In the genomic region with DNA sequence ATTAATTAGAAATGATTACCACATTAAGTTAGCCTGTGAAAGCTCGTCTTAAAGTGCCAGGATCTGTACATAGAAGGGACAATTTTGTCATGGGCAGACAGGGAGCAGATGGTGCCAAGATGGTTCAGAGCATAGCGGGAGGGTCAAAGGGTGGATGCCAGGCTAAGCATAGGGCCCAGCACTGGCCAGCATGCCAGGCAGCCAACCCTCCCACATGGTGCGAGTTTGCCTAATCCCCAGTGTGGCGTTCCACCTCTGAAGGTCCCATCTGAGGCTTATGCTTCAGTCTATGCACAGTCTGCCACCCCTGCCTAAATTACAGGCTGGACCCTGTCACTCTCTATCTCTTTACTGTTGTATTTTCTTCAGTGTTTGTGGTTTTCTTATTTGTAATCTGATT, we compare ENCODE assay signal across 38 mouse cellular contexts. TPM values are rescaled to one million over a fixed set of nuclear protein-coding genes. Genes with fewer than 3 reads are reported as not detected.
DNase-seq lines count a peak whose midpoint lies in the region; ATAC-seq and TF ChIP-seq lines count a peak whose summit lies in the region.
"Had no signal": no experiment of that assay in that cellular context is flagged by ENCODE, and none has a peak within 500 bp of the region (broad histone marks: within the 10 kb centered on the region; RNA-seq: fewer than 3 reads in every experiment).

No protein-coding gene starts in this region.

- no peaks in the 10 kb centered on the region for H3K27me3 ChIP-seq in forebrain, embryonic 13.5 days
- no peaks in the 10 kb centered on the region for H3K27me3 ChIP-seq in forebrain, postnatal 0 days (ENCODE audit: insufficient read depth, low read length)
- no peaks in the 10 kb centered on the region for H3K27me3 ChIP-seq in hindbrain, embryonic 13.5 days
- H3K27me3 ChIP-seq in hindbrain, embryonic 10.5 days (ENCODE audit: insufficient read depth, poor library complexity, severe bottlenecking), result no peaks in the 10 kb centered on the region
- H3K27me3 ChIP-seq in testis, adult 2 months (ENCODE audit: control insufficient read depth, insufficient read depth, low read length), result no peaks in the 10 kb centered on the region
- H3K27me3 ChIP-seq: embryonic facial prominence, embryonic 13.5 days; heart, embryonic 13.5 days; intestine, embryonic 15.5 days; liver, embryonic 12.5 days; neural tube, embryonic 13.5 days; Patski; stomach, embryonic 15.5 days had no signal

- no peak for TF ChIP-seq CTCF in forebrain, postnatal 0 days (IDR thresholded peaks at IDR 0.05; ENCODE audit: low read depth)
- TF ChIP-seq CTCF in testis, adult 2 months (IDR thresholded peaks at IDR 0.05; ENCODE audit: control insufficient read depth, insufficient read depth, insufficient replicate concordance, low read depth, low read length), result 0 out of 2 replicates have a peak, but pooled peaks have one; percentile 3

- H3K4me1 ChIP-seq in forebrain, embryonic 13.5 days, result peaks cover 4% of the 10 kb centered on the region; the same call in 1 of the 2 replicates
- H3K4me1 ChIP-seq in forebrain, postnatal 0 days (ENCODE audit: insufficient read depth), result no peaks in the 10 kb centered on the region
- H3K4me1 ChIP-seq in hindbrain, embryonic 13.5 days (replicated peaks), result 0 out of 2 replicates have a peak, but pooled peaks cover 3% of the 10 kb centered on the region
- no peaks in the 10 kb centered on the region for H3K4me1 ChIP-seq in hindbrain, embryonic 10.5 days (replicated peaks)
- no peaks in the 10 kb centered on the region for H3K4me1 ChIP-seq in testis, adult 2 months (ENCODE audit: control insufficient read depth, insufficient read depth, low read length)
- H3K4me1 ChIP-seq: embryonic facial prominence, embryonic 13.5 days; heart, embryonic 13.5 days; intestine, embryonic 15.5 days; liver, embryonic 12.5 days; neural tube, embryonic 13.5 days; stomach, embryonic 15.5 days had no signal

- H3K27ac ChIP-seq in forebrain, embryonic 13.5 days, result no peak overlapping the region
- no peak overlapping the region for H3K27ac ChIP-seq in forebrain, postnatal 0 days (ENCODE audit: low read depth, low read length)
- H3K27ac ChIP-seq in hindbrain, embryonic 13.5 days, result no peak overlapping the region
- H3K27ac ChIP-seq in hindbrain, embryonic 10.5 days, result no peak overlapping the region
- no peak overlapping the region for H3K27ac ChIP-seq in testis, adult 2 months (ENCODE audit: control insufficient read depth, insufficient read depth, low read depth, low read length)
- H3K27ac ChIP-seq: embryonic facial prominence, embryonic 13.5 days; heart, embryonic 13.5 days; intestine, embryonic 15.5 days; liver, embryonic 12.5 days; neural tube, embryonic 13.5 days; stomach, embryonic 15.5 days had no signal

- no peak for DNase-seq in forebrain, postnatal 0 days
- DNase-seq in hindbrain, embryonic 10.5 days (ENCODE audit: low spot score), result no peak
- DNase-seq in testis, postnatal 14 days (ENCODE audit: low spot score), result no peak
- no peak for DNase-seq in Muller cell, postnatal 12 days (ENCODE audit: inconsistent ontology term)
- DNase-seq: adrenal gland, postnatal 10 days; cerebellum, adult 11-12 months; cerebellum, adult 9-11 months; gastrocnemius, postnatal 10 days; heart, postnatal 10 days; kidney, adult 2 months; kidney, postnatal 36 days; left cerebral cortex, postnatal 4 days; lung, adult 18-20 months; lung, postnatal 4 days; right cerebral cortex, postnatal 25 days; thymus, adult 18-20 months; thymus, postnatal 25 days had no signal

- H3K36me3 ChIP-seq in forebrain, embryonic 13.5 days (ENCODE audit: poor library complexity, severe bottlenecking), result no peaks in the 10 kb centered on the region
- no peaks in the 10 kb centered on the region for H3K36me3 ChIP-seq in forebrain, postnatal 0 days (ENCODE audit: insufficient read depth)
- H3K36me3 ChIP-seq in hindbrain, embryonic 13.5 days, result no peaks in the 10 kb centered on the region
- no peaks in the 10 kb centered on the region for H3K36me3 ChIP-seq in hindbrain, embryonic 10.5 days
- no peaks in the 10 kb centered on the region for H3K36me3 ChIP-seq in testis, adult 2 months (ENCODE audit: control insufficient read depth, insufficient read depth, low read length)
- H3K36me3 ChIP-seq: embryonic facial prominence, embryonic 13.5 days; G1E; heart, embryonic 13.5 days; intestine, embryonic 15.5 days; liver, embryonic 12.5 days; neural tube, embryonic 13.5 days; stomach, embryonic 15.5 days had no signal

- no peak overlapping the region for H3K4me3 ChIP-seq in forebrain, embryonic 13.5 days
- H3K4me3 ChIP-seq in forebrain, postnatal 0 days (ENCODE audit: low read depth, low read length), result no peak overlapping the region
- no peak overlapping the region for H3K4me3 ChIP-seq in hindbrain, embryonic 13.5 days
- H3K4me3 ChIP-seq in hindbrain, embryonic 10.5 days, result no peak overlapping the region
- H3K4me3 ChIP-seq in testis, adult 2 months (ENCODE audit: control insufficient read depth, low read depth, low read length), result no peak overlapping the region
- H3K4me3 ChIP-seq: embryonic facial prominence, embryonic 13.5 days; heart, embryonic 13.5 days; intestine, embryonic 15.5 days; liver, embryonic 12.5 days; neural tube, embryonic 13.5 days; stomach, embryonic 15.5 days had no signal

- 41% methylated on average over 4 of the region's 4 CpGs for WGBS in forebrain, embryonic 13.5 days
- WGBS in forebrain, postnatal 0 days, result 38% methylated on average over 4 of the region's 4 CpGs
- 59% methylated on average over 4 of the region's 4 CpGs for WGBS in hindbrain, embryonic 13.5 days
- 81% methylated on average over 4 of the region's 4 CpGs for WGBS in hindbrain, embryonic 10.5 days

- no peak overlapping the region for H3K4me2 ChIP-seq in forebrain, embryonic 13.5 days
- H3K4me2 ChIP-seq in forebrain, postnatal 0 days (ENCODE audit: low read depth), result no peak overlapping the region
- no peak overlapping the region for H3K4me2 ChIP-seq in hindbrain, embryonic 13.5 days
- H3K4me2 ChIP-seq: embryonic facial prominence, embryonic 13.5 days; heart, embryonic 13.5 days; intestine, embryonic 15.5 days; liver, embryonic 12.5 days; neural tube, embryonic 13.5 days; stomach, embryonic 15.5 days had no signal

- ATAC-seq in forebrain, embryonic 13.5 days, result peak; percentile 57; the same call in 1 of the 2 replicates
- no peak; the same call in 1 of the 2 replicates for ATAC-seq in forebrain, postnatal 0 days
- ATAC-seq in hindbrain, embryonic 13.5 days (ENCODE audit: low FRiP score), result 0 out of 2 replicates have a peak, but pooled peaks have one; percentile 34
- ATAC-seq: intestine, embryonic 15.5 days; liver, embryonic 12.5 days; lung, postnatal 0 days; Patski had no signal

- no peak overlapping the region for H3K9ac ChIP-seq in forebrain, embryonic 13.5 days
- no peak overlapping the region for H3K9ac ChIP-seq in forebrain, postnatal 0 days
- H3K9ac ChIP-seq in hindbrain, embryonic 13.5 days, result no peak overlapping the region
- H3K9ac ChIP-seq: embryonic facial prominence, embryonic 13.5 days; heart, embryonic 13.5 days; intestine, embryonic 15.5 days; liver, embryonic 12.5 days; neural tube, embryonic 13.5 days; stomach, embryonic 15.5 days had no signal

- H3K9me3 ChIP-seq in forebrain, embryonic 13.5 days (replicated peaks), result no peaks in the 10 kb centered on the region
- H3K9me3 ChIP-seq in forebrain, postnatal 0 days (ENCODE audit: low read length), result no peaks in the 10 kb centered on the region
- H3K9me3 ChIP-seq in hindbrain, embryonic 13.5 days, result no peaks in the 10 kb centered on the region
- no peaks in the 10 kb centered on the region for H3K9me3 ChIP-seq in hindbrain, embryonic 10.5 days
- H3K9me3 ChIP-seq: embryonic facial prominence, embryonic 13.5 days; heart, embryonic 13.5 days; intestine, embryonic 15.5 days; liver, embryonic 12.5 days; neural tube, embryonic 13.5 days; stomach, embryonic 15.5 days had no signal

- no peak for TF ChIP-seq POLR2A in testis, adult 2 months (IDR thresholded peaks at IDR 0.05; ENCODE audit: control insufficient read depth, low read depth, low read length)

RNA-seq across cellular contexts. Expression of gene Lce3f, which starts 10.8 kb away (rescaled TPM):
- not detected in 2 replicates for polyA plus RNA-seq in forebrain, embryonic 13.5 days (2015; fragmentation: Nextera tagmentation; extraction: Ambion mirVana)
- not detected in 2 replicates for total RNA-seq in forebrain, postnatal 0 days (2014; rRNA removed)
- polyA plus RNA-seq in forebrain, postnatal 0 days (2015; fragmentation: Nextera tagmentation; extraction: Ambion mirVana), result not detected in 2 replicates
- not detected in 2 replicates for polyA plus RNA-seq in hindbrain, embryonic 13.5 days (2015; fragmentation: Nextera tagmentation; extraction: Ambion mirVana)
- polyA plus RNA-seq in hindbrain, embryonic 10.5 days (2016; fragmentation: Nextera tagmentation; extraction: Ambion mirVana), result not detected in 2 replicates
- not detected in 2 replicates for polyA plus RNA-seq in testis, adult 2 months (2012; rRNA removed)
- total RNA-seq: adrenal gland, postnatal 10 days; common myeloid progenitor, adult 5-6 weeks; G1E; gastrocnemius, postnatal 10 days; heart, adult 8-10 months; heart, postnatal 10 days; hematopoietic stem cell, adult 5-6 weeks; layer of hippocampus, adult 8-10 months; layer of hippocampus, postnatal 25 days; left cerebral cortex, adult 8-10 months; left cerebral cortex, postnatal 4 days had no signal
- polyA plus RNA-seq: embryonic facial prominence, embryonic 13.5 days; G1E; gonadal fat pad, adult 2 months; heart, embryonic 13.5 days; intestine, embryonic 15.5 days; kidney, adult 2 months; kidney, embryonic 16.5 days; liver, embryonic 12.5 days; lung, postnatal 0 days; Patski had no signal

RNA-seq across cellular contexts. Expression of gene Crct1, which starts 12.6 kb away (rescaled TPM):
- not detected in 2 replicates for polyA plus RNA-seq in forebrain, embryonic 13.5 days (2015; fragmentation: Nextera tagmentation; extraction: Ambion mirVana)
- total RNA-seq in forebrain, postnatal 0 days (2014; rRNA removed), result 0.38 and 0.57 TPM in 2 replicates
- polyA plus RNA-seq in forebrain, postnatal 0 days (2015; fragmentation: Nextera tagmentation; extraction: Ambion mirVana), result 0.34 and 0.62 TPM in 2 replicates
- polyA plus RNA-seq in hindbrain, embryonic 13.5 days (2015; fragmentation: Nextera tagmentation; extraction: Ambion mirVana), result 1.1 and 1.6 TPM in 2 replicates
- polyA plus RNA-seq in hindbrain, embryonic 10.5 days (2016; fragmentation: Nextera tagmentation; extraction: Ambion mirVana), result 0.24 and 0.60 TPM in 2 replicates
- polyA plus RNA-seq in testis, adult 2 months (2012; rRNA removed), result not detected in 2 replicates
- total RNA-seq: adrenal gland, postnatal 10 days; common myeloid progenitor, adult 5-6 weeks; G1E; gastrocnemius, postnatal 10 days; heart, adult 8-10 months; heart, postnatal 10 days; hematopoietic stem cell, adult 5-6 weeks; layer of hippocampus, adult 8-10 months; layer of hippocampus, postnatal 25 days; left cerebral cortex, postnatal 4 days had no signal
- polyA plus RNA-seq: G1E; gonadal fat pad, adult 2 months; intestine, embryonic 15.5 days; kidney, adult 2 months; liver, embryonic 12.5 days; lung, postnatal 0 days; neural tube, embryonic 13.5 days had no signal

RNA-seq across cellular contexts. Expression of gene Lce1m, which starts 16.0 kb away (rescaled TPM):
- polyA plus RNA-seq in forebrain, embryonic 13.5 days (2015; fragmentation: Nextera tagmentation; extraction: Ambion mirVana), result not detected in 2 replicates
- not detected in 2 replicates for total RNA-seq in forebrain, postnatal 0 days (2014; rRNA removed)
- not detected in 2 replicates for polyA plus RNA-seq in forebrain, postnatal 0 days (2015; fragmentation: Nextera tagmentation; extraction: Ambion mirVana)
- polyA plus RNA-seq in hindbrain, embryonic 13.5 days (2015; fragmentation: Nextera tagmentation; extraction: Ambion mirVana), result not detected in 2 replicates
- polyA plus RNA-seq in hindbrain, embryonic 10.5 days (2016; fragmentation: Nextera tagmentation; extraction: Ambion mirVana), result not detected in 2 replicates
- not detected in 2 replicates for polyA plus RNA-seq in testis, adult 2 months (2012; rRNA removed)
- total RNA-seq: adrenal gland, postnatal 10 days; common myeloid progenitor, adult 5-6 weeks; gastrocnemius, postnatal 10 days; heart, adult 8-10 months; heart, postnatal 10 days; hematopoietic stem cell, adult 5-6 weeks; layer of hippocampus, adult 8-10 months; layer of hippocampus, postnatal 25 days; left cerebral cortex, postnatal 4 days had no signal
- polyA plus RNA-seq: embryonic facial prominence, embryonic 13.5 days; G1E; gonadal fat pad, adult 2 months; heart, embryonic 13.5 days; intestine, embryonic 15.5 days; kidney, adult 2 months; kidney, embryonic 16.5 days; limb, embryonic 14.5 days; liver, embryonic 12.5 days; lung, postnatal 0 days; neural tube, embryonic 13.5 days; Patski; stomach, embryonic 15.5 days had no signal

RNA-seq across cellular contexts. Expression of gene Lce3e, which starts 36.0 kb away (rescaled TPM):
- not detected in 2 replicates for polyA plus RNA-seq in forebrain, embryonic 13.5 days (2015; fragmentation: Nextera tagmentation; extraction: Ambion mirVana)
- not detected in 2 replicates for total RNA-seq in forebrain, postnatal 0 days (2014; rRNA removed)
- polyA plus RNA-seq in forebrain, postnatal 0 days (2015; fragmentation: Nextera tagmentation; extraction: Ambion mirVana), result not detected in 2 replicates
- polyA plus RNA-seq in hindbrain, embryonic 13.5 days (2015; fragmentation: Nextera tagmentation; extraction: Ambion mirVana), result not detected in 2 replicates
- polyA plus RNA-seq in hindbrain, embryonic 10.5 days (2016; fragmentation: Nextera tagmentation; extraction: Ambion mirVana), result not detected in 2 replicates
- polyA plus RNA-seq in testis, adult 2 months (2012; rRNA removed), result not detected in 2 replicates
- total RNA-seq: adrenal gland, postnatal 10 days; common myeloid progenitor, adult 5-6 weeks; G1E; gastrocnemius, postnatal 10 days; heart, adult 8-10 months; heart, postnatal 10 days; hematopoietic stem cell, adult 5-6 weeks; layer of hippocampus, adult 8-10 months; layer of hippocampus, postnatal 25 days; left cerebral cortex, adult 8-10 months; left cerebral cortex, postnatal 4 days had no signal
- polyA plus RNA-seq: embryonic facial prominence, embryonic 13.5 days; G1E; gonadal fat pad, adult 2 months; heart, embryonic 13.5 days; intestine, embryonic 15.5 days; kidney, adult 2 months; kidney, embryonic 16.5 days; limb, embryonic 14.5 days; liver, embryonic 12.5 days; lung, postnatal 0 days; neural tube, embryonic 13.5 days; Patski had no signal

RNA-seq across cellular contexts. Expression of gene Lce3d, which starts 45.7 kb away (rescaled TPM):
- not detected in 2 replicates for polyA plus RNA-seq in forebrain, embryonic 13.5 days (2015; fragmentation: Nextera tagmentation; extraction: Ambion mirVana)
- not detected in 2 replicates for total RNA-seq in forebrain, postnatal 0 days (2014; rRNA removed)
- polyA plus RNA-seq in forebrain, postnatal 0 days (2015; fragmentation: Nextera tagmentation; extraction: Ambion mirVana), result not detected in 2 replicates
- not detected in 2 replicates for polyA plus RNA-seq in hindbrain, embryonic 13.5 days (2015; fragmentation: Nextera tagmentation; extraction: Ambion mirVana)
- not detected in 2 replicates for polyA plus RNA-seq in hindbrain, embryonic 10.5 days (2016; fragmentation: Nextera tagmentation; extraction: Ambion mirVana)
- not detected in 2 replicates for polyA plus RNA-seq in testis, adult 2 months (2012; rRNA removed)
- total RNA-seq: adrenal gland, postnatal 10 days; common myeloid progenitor, adult 5-6 weeks; G1E; gastrocnemius, postnatal 10 days; heart, adult 8-10 months; heart, postnatal 10 days; hematopoietic stem cell, adult 5-6 weeks; layer of hippocampus, adult 8-10 months; layer of hippocampus, postnatal 25 days; left cerebral cortex, adult 8-10 months; left cerebral cortex, postnatal 4 days had no signal
- polyA plus RNA-seq: embryonic facial prominence, embryonic 13.5 days; G1E; gonadal fat pad, adult 2 months; heart, embryonic 13.5 days; intestine, embryonic 15.5 days; kidney, adult 2 months; kidney, embryonic 16.5 days; limb, embryonic 14.5 days; liver, embryonic 12.5 days; lung, postnatal 0 days; neural tube, embryonic 13.5 days; stomach, embryonic 15.5 days had no signal
